Mouse (Mus musculus) embryonic fibroblast, embryonic 13.5 days (primary cell): ENCODE measurements around the gene Prg2. TPM values are rescaled to one million over a fixed set of nuclear protein-coding genes. Genes with fewer than 3 reads are reported as not detected.

ENCODE experiments used
- H3K27ac ChIP-seq: 2 replicates; pipeline ENCODE4 v1.5.1; 2012; ENCODE audit warnings: low read length, control low read depth, inconsistent platforms; ENCODE audit not compliant: insufficient read depth
- H3K4me1 ChIP-seq: 2 replicates; pipeline ENCODE4 v1.6.1; 2011; ENCODE audit warnings: low read length; ENCODE audit not compliant: control insufficient read depth, insufficient read depth
- H3K4me3 ChIP-seq: 2 replicates; pipeline ENCODE4 v1.5.1; 2011; ENCODE audit warnings: mild to moderate bottlenecking, control low read depth, low read length; ENCODE audit not compliant: insufficient read depth
- CTCF ChIP-seq: IDR thresholded peaks from 2 replicates; pipeline ENCODE4 v1.5.1; 2011; ENCODE audit warnings: mild to moderate bottlenecking, control low read depth, low read length, moderate library complexity, borderline replicate concordance; ENCODE audit not compliant: insufficient read depth
- POLR2A ChIP-seq: IDR thresholded peaks from 2 replicates; pipeline ENCODE4 v1.6.1; 2011; ENCODE audit warnings: low read depth, mild to moderate bottlenecking, control low read depth, low read length, moderate library complexity
- polyA plus RNA-seq: library from polyadenylated mRNA; stranded (reverse); fragments of >200 nt; gene quantifications from 2 replicates; pipeline ENCODE4 v1.2.4, GENCODE M21; 2011; ENCODE audit warnings: low read depth; ENCODE audit not compliant: missing spikeins, insufficient read length

Gene Prg2
- polyA plus RNA-seq, 1 experiment, result not detected

- Histone ChIP-seq H3K27ac (no peak overlapping the region), H3K4me3 (no peak overlapping the region), H3K4me1 (no peaks in the 10 kb centered on the region)
- no peak for TF ChIP-seq CTCF
- TF ChIP-seq POLR2A, result no peak
These were observed 19.4 kb downstream of the Prg2 start for GRCm38 (mm10) chr2:84999486-85000181.

- H3K4me1 ChIP-seq, result no peaks in the 10 kb centered on the region
- no peak overlapping the region for H3K4me3 ChIP-seq
- no peak overlapping the region for H3K27ac ChIP-seq
- TF ChIP-seq CTCF (no peak), POLR2A (no peak)
These were observed 21.2 kb downstream of the Prg2 start for GRCm38 (mm10) chr2:85001497-85001896.

GRCm38 (mm10) chr2:85002575-85002974 lies 22.3 kb downstream of the Prg2 start:
- no peaks in the 10 kb centered on the region for H3K4me1 ChIP-seq
- no peak for TF ChIP-seq CTCF
- TF ChIP-seq POLR2A, result no peak
- no peak overlapping the region for H3K27ac ChIP-seq
- no peak overlapping the region for H3K4me3 ChIP-seq

GRCm38 (mm10) chr2:85004341-85004740 lies 24.1 kb downstream of the Prg2 start:
- Histone ChIP-seq H3K4me3 (no peak overlapping the region), H3K27ac (no peak overlapping the region), H3K4me1 (no peaks in the 10 kb centered on the region)
- TF ChIP-seq CTCF (no peak), POLR2A (no peak)

- H3K27ac ChIP-seq, result no peak overlapping the region
- H3K4me1 ChIP-seq, result no peaks in the 10 kb centered on the region
- TF ChIP-seq POLR2A, result no peak
- TF ChIP-seq CTCF, result no peak
- H3K4me3 ChIP-seq, result no peak overlapping the region
These were observed 26.3 kb downstream of the Prg2 start for GRCm38 (mm10) chr2:85006600-85006999.

DNA sequence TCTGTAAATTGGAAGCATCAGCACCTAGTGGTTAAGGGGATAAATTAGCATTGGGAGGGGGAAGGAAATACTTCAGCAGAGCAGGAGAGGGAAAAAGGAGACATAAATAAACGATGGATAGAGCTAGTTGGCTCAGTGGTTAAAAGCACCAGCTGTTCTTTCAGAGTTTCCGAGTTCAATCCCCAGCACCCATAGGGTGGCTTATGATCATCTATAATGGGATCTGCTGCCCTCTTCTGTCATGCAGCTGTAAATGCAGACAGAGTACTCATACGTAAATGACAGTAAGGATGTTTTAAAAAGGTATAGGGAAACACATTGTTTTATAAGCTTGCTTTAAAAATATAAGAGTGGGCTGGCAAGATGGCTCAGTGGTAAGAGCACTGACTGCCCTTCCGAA lies 27.5 kb downstream of the Prg2 start:
- no peak for TF ChIP-seq POLR2A
- no peak for TF ChIP-seq CTCF
- no peak overlapping the region for H3K4me3 ChIP-seq
- H3K27ac ChIP-seq, result no peak overlapping the region
- H3K4me1 ChIP-seq, result no peaks in the 10 kb centered on the region

- no peak overlapping the region for H3K4me3 ChIP-seq
- no peaks in the 10 kb centered on the region for H3K4me1 ChIP-seq
- no peak overlapping the region for H3K27ac ChIP-seq
- TF ChIP-seq CTCF (no peak), POLR2A (no peak)
These were observed 29.0 kb downstream of the Prg2 start for GRCm38 (mm10) chr2:85009212-85009611.

GRCm38 (mm10) chr2:85011906-85012604 lies 31.8 kb downstream of the Prg2 start:
- no peak overlapping the region for H3K27ac ChIP-seq
- no peaks in the 10 kb centered on the region for H3K4me1 ChIP-seq
- H3K4me3 ChIP-seq, result no peak overlapping the region
- no peak for TF ChIP-seq CTCF
- TF ChIP-seq POLR2A, result no peak

DNA sequence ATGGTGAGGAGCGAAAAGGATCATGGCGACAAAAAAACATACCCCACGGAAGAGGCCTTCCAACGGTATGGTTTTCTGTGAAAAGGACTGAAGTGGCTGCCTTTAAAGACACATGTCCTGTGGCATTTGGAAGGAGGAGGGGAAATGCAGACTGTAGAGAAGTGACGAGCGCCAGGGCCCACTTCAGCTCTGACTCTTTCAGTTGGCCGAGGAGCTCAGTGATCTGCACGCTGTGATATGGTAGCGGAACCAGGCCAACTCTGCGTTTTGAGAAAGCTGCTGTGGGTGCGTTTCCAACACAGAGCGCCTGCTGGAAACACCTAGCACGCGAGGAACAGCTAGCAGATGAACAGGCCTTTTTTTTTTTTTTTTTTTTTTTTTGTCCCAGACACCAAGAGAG lies 32.4 kb downstream of the Prg2 start:
- no peak overlapping the region for H3K27ac ChIP-seq
- H3K4me1 ChIP-seq, result no peaks in the 10 kb centered on the region
- H3K4me3 ChIP-seq, result no peak overlapping the region
- TF ChIP-seq POLR2A, result no peak
- no peak for TF ChIP-seq CTCF

- H3K4me1 ChIP-seq, result no peaks in the 10 kb centered on the region
- H3K27ac ChIP-seq, result no peak overlapping the region
- no peak for TF ChIP-seq POLR2A
These were observed 33.7 kb downstream of the Prg2 start for GRCm38 (mm10) chr2:85013826-85014587.

More at GRCm38 (mm10) chr2:85013826-85014587, 33.7 kb downstream of the Prg2 start:
- H3K4me3 ChIP-seq, result no peak overlapping the region
